Mouse (Mus musculus) CD8-positive naive resting alpha-beta T cell, adult 57 days (primary cell): Measurements from ENCODE around the gene Zbtb12. TPM values are rescaled to one million over a fixed set of nuclear protein-coding genes. Genes with fewer than 3 reads are reported as not detected.

Experiments used
- total RNA-seq: library from RNA; stranded (reverse); gene quantifications from one replicate; pipeline ENCODE4 v1.2.4, GENCODE M21; 2023

The Zbtb12 gene
- total RNA-seq, result 5.4 TPM

DNA sequence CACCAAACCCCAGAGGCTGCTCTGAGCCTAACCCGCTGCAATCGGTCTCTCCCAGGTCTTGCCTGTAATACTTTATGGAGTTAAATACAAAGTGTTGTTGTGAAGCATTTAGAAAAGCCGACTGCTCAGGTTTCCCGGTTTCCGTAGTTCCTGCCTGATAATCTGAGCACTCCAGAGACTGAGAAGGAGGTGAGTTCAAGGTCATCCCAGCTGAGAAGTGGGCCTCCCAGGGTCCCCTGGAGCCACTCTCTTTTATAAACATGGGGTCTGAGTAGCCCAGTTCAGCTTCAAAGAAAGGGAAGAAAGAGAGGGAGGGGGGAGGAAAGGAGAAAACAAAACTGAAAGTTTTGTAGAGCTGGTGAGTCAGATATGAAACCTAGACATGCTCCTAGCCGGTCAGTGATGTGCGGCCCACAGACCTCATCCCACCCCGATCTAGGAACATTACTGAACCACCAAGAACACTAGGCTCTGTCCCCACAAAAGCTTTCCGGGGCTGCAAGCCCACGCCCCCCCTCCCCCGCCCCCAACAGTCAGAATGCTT, at the start of gene Zbtb12:
Gene Zbtb12, plus strand, starts transcription at position 148 of the 544 bp plus-strand sequence.

DNA sequence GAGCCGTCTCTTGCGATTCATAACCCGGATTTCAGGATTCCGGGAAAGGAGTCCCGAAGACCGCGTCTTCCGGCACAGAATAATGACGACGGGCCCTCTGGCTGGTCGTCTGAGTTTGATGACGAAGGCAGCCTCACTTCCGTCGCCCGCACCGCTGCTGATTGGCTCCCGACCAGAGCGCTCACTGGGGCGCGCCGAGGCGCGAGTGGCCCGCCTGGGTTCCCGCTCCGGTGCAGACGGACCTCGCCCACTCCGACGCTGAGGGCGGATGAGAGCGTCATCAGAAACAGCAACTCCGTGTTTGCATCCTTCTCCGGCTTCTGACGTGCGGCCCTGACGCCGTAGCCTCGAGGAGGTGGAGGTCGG, 42.4 kb upstream of the Zbtb12 start, which contains the start of the genes Stk19 and Dxo:
Gene Stk19, minus strand, starts transcription at position 90 of the 366 bp plus-strand sequence.
Gene Dxo, plus strand, starts transcription at position 164 of the 366 bp plus-strand sequence.

DNA sequence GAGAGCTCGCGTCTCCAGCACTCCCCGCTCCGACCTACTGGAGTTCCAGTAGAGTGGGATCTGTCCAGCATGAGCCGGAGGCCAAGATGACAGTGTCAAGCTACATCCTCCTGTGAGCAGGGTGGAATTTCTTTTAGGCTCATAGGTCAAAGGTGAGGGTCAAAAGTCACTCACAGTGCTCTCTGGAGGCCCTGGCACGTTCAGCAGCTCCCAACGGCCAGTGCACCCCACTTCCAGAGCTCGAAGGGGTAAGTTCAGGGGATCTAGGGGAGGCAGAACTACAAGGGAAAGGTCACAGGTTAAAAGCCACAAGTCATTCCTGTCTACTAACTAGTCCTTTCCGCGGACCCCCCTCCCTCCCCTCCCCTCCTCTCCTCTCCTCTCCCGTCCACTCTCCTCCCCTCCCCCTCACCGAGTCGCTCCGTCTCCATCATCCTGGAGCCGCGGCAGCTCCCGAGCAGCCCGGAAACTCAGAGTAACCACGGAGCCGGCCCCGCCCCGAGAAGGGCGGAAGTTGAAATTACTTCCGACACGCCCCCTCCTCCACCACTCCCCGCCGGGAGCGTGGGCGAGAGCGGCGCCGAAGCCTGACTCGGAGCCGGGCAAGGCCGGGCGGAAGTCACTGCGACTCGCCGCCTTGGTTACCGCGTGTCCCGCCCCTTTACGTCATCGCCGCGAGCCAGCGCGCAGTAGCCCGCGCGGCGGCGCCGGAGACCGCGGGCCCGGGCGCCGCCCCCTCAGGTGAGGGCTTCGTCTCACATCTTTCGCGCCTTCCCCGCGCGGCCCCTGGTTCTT, 29.4 kb upstream of the Zbtb12 start, which contains the start of the genes Skiv2l and Nelfe:
Gene Skiv2l, minus strand, starts transcription at position 489 of the 795 bp plus-strand sequence.
Gene Nelfe, plus strand, starts transcription at position 670 of the 795 bp plus-strand sequence.

DNA sequence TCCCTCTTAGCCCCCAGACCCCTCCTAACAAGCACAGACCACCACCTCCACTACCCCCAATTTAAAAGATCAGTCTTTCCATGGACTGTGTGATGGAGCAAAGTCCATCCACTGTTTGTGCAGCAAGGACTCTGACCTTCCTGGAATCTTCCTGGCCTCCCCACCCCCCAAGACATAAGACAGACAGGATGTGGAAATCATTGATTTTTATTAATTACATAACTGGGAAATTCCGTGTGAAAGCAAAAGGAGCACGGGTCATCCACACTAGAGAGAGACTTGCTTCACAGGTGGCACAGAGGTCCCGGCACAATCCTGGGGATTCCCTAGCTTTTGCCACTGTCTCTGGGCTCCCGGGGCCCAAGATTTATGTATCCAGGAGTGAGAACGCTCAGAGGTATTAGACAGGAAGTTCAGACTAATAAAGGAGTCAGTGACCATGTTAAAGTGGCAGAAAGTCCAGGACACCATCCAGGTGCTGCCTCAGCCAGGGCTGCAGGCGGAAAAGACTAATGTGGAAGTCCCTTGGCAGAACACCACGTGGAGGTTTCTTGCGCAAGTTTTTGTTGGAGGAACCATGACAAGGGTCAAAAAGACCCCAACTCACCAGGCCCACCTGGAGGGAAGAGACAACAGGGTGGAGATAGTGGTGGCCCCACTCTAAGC, 16.7 kb upstream of the Zbtb12 start, which contains the start of gene Cfb:
Gene Cfb, minus strand, starts transcription at position 103 of the 666 bp plus-strand sequence.

DNA sequence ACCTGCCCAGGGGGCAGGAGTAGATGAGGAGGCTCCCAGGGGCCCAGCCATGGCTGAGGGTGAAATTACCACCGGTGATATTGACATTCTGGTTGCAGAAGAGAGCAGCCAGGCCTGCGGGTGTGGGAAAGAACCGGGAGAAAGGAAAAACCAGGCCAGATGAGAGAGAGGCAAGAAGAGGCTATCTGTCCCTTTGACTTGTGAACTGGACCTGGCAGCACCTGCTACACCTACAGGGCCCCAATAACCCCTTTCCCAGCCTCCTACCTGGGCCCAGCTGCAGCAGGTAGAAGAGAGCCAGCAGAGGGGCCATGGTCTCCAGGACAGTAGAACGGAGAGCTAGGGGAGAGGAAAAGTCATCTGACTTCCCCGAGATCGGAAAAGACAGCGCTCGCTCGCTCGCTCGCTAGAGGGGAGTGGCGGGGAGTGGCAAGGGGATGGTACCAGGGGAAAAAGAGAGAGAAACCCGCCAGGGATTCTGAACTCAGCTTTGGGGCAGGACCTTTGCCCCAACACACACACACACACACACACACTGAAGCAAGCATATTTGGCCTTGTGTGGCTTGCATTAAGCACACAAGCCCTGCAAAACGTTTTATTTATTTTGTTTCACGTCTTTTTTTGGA, 2.5 kb downstream of the Zbtb12 start, which contains the start of gene Gm20547:
Gene Gm20547, minus strand, starts transcription at position 360 of the 628 bp plus-strand sequence.

DNA sequence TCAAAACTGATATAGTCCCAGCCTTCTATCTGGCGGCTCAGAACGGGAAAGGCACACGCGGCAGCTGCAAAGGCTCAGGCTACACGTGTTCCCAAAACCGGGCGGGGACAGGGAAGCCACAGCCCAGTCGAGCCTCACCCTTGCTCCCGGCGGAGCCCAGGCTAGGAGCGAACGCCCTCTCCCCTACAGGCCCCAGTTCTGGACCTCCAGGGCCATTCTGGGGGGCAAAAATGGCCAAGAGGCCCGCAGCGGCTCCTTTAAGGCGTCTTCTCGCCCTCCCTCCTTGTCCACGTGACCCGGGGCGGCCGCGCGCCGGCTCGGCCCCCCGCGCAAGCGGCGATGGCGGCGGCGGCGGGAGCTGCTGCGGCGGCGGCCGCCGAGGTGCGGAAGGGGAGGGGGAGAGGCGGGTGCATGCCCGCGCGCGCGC, 18.9 kb downstream of the Zbtb12 start, which contains the start of the genes C2 and Ehmt2:
Gene C2, minus strand, starts transcription at position 106 of the 427 bp plus-strand sequence.
Gene Ehmt2, plus strand, starts transcription at position 310 of the 427 bp plus-strand sequence.

DNA sequence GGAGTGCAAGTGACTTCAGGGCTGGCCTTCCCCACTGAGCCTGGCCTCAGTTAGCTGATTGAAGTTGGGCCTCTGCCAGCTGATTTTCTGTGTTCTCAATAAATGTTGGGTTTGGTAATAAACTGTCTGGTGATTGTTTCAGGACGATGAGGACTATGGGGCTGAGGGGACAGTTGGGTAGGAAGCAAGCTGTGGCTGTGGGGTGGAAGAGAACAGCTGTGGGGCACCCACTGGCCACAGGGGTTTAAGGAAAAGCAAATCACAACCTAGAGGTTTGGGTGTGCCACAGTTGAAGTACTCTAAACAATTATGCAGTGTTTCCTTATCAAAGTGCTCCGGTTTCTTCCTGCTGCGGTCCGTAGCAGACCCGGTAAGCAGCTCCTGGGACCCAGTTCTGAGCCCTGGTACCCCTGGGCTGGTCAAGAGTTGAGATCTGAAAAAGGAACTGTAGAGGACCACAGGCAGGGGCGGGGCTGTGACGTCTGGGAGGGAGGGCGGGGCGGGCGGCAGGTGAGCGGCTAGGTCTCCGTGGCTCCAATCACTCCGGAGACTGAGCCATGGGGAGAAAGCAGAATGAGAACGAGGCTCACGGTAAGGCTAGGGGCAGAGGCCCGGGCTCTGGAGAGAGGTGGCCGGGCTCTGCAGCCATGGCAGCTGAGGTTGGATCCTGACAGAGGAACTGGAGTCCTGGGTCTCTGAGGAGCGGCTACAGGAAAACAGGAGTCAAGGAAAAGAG, 34.8 kb downstream of the Zbtb12 start, which contains the start of gene Slc44a4:
Gene Slc44a4, plus strand, starts transcription at position 537 of the 736 bp plus-strand sequence.

DNA sequence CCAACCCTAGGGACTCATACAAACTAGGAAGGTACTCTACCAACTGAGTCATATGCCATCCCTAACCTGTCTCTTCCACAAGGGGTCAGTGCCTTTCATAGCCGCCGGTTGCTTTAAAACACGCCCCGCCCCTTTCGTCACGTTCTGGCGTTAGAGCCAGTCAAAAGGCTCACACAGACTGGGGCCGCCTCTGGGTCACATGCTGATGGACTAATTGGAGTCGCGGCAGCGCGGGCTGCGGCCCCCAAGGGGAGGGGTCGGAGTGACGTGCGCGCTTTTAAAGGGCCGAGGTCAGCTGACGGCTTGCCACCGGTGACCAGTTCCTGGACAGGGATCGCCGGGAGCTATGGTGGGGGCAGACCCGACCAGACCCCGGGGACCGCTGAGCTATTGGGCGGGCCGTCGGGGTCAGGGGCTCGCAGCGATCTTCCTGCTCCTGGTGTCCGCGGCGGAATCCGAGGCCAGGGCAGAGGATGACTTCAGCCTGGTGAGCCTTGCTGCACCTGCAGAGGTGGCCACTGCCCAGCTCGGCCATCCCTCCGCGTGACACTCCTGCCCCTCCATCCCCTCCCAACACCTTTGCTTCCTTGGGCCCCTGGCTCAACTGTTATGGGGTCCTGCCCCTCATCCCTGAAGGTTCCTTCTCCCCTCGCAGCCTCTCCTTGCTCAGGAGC, 51.9 kb downstream of the Zbtb12 start, which contains the start of gene Neu1:
Gene Neu1, plus strand, starts transcription at position 193 of the 674 bp plus-strand sequence.

Other genes with a start within 250 kb of the Zbtb12 start
- 15.2 TPM for gene Prrt1, start 249.9 kb upstream of the Zbtb12 start, total RNA-seq
- 3.1 TPM for gene Fkbpl, start 234.7 kb upstream of the Zbtb12 start, total RNA-seq
- gene Atf6b, start 232.3 kb upstream of the Zbtb12 start, total RNA-seq, result 47.8 TPM
- gene Tnxb, start 208.9 kb upstream of the Zbtb12 start, total RNA-seq, result 0.09 TPM
- 1.3 TPM for gene C4b, start 135.6 kb upstream of the Zbtb12 start, total RNA-seq
- not detected for gene Cyp21a1, start 74.9 kb upstream of the Zbtb12 start, total RNA-seq
- 62.5 TPM for gene Stk19, start 42.5 kb upstream of the Zbtb12 start, total RNA-seq
- gene Dxo, start 42.5 kb upstream of the Zbtb12 start, total RNA-seq, result 76.5 TPM
- gene Skiv2l, start 29.3 kb upstream of the Zbtb12 start, total RNA-seq, result 106 TPM
- 31.0 TPM for gene Nelfe, start 29.1 kb upstream of the Zbtb12 start, total RNA-seq
- gene Cfb, start 17.0 kb upstream of the Zbtb12 start, total RNA-seq, result 0.61 TPM
- not detected for gene Gm20547, start 2.6 kb downstream of the Zbtb12 start, total RNA-seq
- gene C2, start 18.8 kb downstream of the Zbtb12 start, total RNA-seq, result 1.9 TPM
- gene Ehmt2, start 19.0 kb downstream of the Zbtb12 start, total RNA-seq, result 120 TPM
- gene Slc44a4, start 35.0 kb downstream of the Zbtb12 start, total RNA-seq, result not detected
- 55.1 TPM for gene Neu1, start 51.8 kb downstream of the Zbtb12 start, total RNA-seq
- 83.6 TPM for gene Hspa1b, start 79.8 kb downstream of the Zbtb12 start, total RNA-seq
- gene Gm20481, start 90.4 kb downstream of the Zbtb12 start, total RNA-seq, result not detected
- 42.1 TPM for gene Hspa1a, start 92.7 kb downstream of the Zbtb12 start, total RNA-seq
- not detected for gene Hspa1l, start 93.2 kb downstream of the Zbtb12 start, total RNA-seq
- 27.1 TPM for gene Lsm2, start 102.4 kb downstream of the Zbtb12 start, total RNA-seq
- 98.2 TPM for gene Vars, start 121.5 kb downstream of the Zbtb12 start, total RNA-seq
- gene Vwa7, start 137.1 kb downstream of the Zbtb12 start, total RNA-seq, result 0.80 TPM
- gene Sapcd1, start 148.5 kb downstream of the Zbtb12 start, total RNA-seq, result 0.70 TPM
- 2.9 TPM for gene Msh5, start 167.3 kb downstream of the Zbtb12 start, total RNA-seq
- 149 TPM for gene Clic1, start 170.5 kb downstream of the Zbtb12 start, total RNA-seq
- gene Ddah2, start 179.6 kb downstream of the Zbtb12 start, total RNA-seq, result 0.64 TPM
- gene Ly6g6c, start 185.9 kb downstream of the Zbtb12 start, total RNA-seq, result not detected
- gene Mpig6b, start 186.7 kb downstream of the Zbtb12 start, total RNA-seq, result not detected
- not detected for gene Ly6g6e, start 197.4 kb downstream of the Zbtb12 start, total RNA-seq
- gene Ly6g6d, start 198.6 kb downstream of the Zbtb12 start, total RNA-seq, result not detected
- not detected for gene Ly6g6f, start 206.1 kb downstream of the Zbtb12 start, total RNA-seq
- gene Abhd16a, start 209.8 kb downstream of the Zbtb12 start, total RNA-seq, result 70.2 TPM
- gene Ly6g5c, start 228.8 kb downstream of the Zbtb12 start, total RNA-seq, result not detected
- 0.61 TPM for gene Ly6g5b, start 235.9 kb downstream of the Zbtb12 start, total RNA-seq
- 22.8 TPM for gene Gpank1, start 242.0 kb downstream of the Zbtb12 start, total RNA-seq
- gene Csnk2b, start 242.6 kb downstream of the Zbtb12 start, total RNA-seq, result 143 TPM
- gene D17H6S53E, start 246.9 kb downstream of the Zbtb12 start, total RNA-seq, result 21.0 TPM